Mouse (Mus musculus): Measurements from ENCODE around the gene Adam8.

Adam8 gene

GRCm38 (mm10) chr7:139949893-139950282 lies 42.5 kb downstream of the Adam8 start:
- in situ Hi-C loops (cut with MboI; ENCODE audit: low sequenced_read_pairs): no loop called here

- in situ Hi-C loops (cut with MboI; ENCODE audit: low sequenced_read_pairs): no loop called here
Measured at GRCm38 (mm10) chr7:139946032-139946431, 46.3 kb downstream of the Adam8 start.

- in situ Hi-C loops (cut with MboI; ENCODE audit: low sequenced_read_pairs): no loop called here
Measured at GRCm38 (mm10) chr7:139945516-139945915, 46.8 kb downstream of the Adam8 start.

GRCm38 (mm10) chr7:139944291-139945240 lies 47.8 kb downstream of the Adam8 start:
- in situ Hi-C loops (cut with MboI; ENCODE audit: low sequenced_read_pairs): no loop called here

GRCm38 (mm10) chr7:139943674-139944281 lies 48.6 kb downstream of the Adam8 start, which contains the start of gene Utf1:
TSS of gene Utf1 (plus strand) at chr7:139943789.
- in situ Hi-C loops (cut with MboI; ENCODE audit: low sequenced_read_pairs): no loop called here

- in situ Hi-C loops (cut with MboI; ENCODE audit: low sequenced_read_pairs): no loop called here
Measured at GRCm38 (mm10) chr7:139940476-139941209, 51.7 kb downstream of the Adam8 start.

GRCm38 (mm10) chr7:139937810-139938209 lies 54.6 kb downstream of the Adam8 start:
- in situ Hi-C loops (cut with MboI; ENCODE audit: low sequenced_read_pairs): no loop called here

GRCm38 (mm10) chr7:139937138-139937537 lies 55.2 kb downstream of the Adam8 start:
- in situ Hi-C loops (cut with MboI; ENCODE audit: low sequenced_read_pairs): no loop called here

GRCm38 (mm10) chr7:139936705-139937104 lies 55.7 kb downstream of the Adam8 start:
- in situ Hi-C loops (cut with MboI; ENCODE audit: low sequenced_read_pairs): no loop called here

GRCm38 (mm10) chr7:139930732-139931131 lies 61.6 kb downstream of the Adam8 start:
- in situ Hi-C loops (cut with MboI; ENCODE audit: low sequenced_read_pairs): no loop called here
